Mouse (Mus musculus) embryonic facial prominence, embryonic 15.5 days (tissue): ENCODE measurements around the gene Myom1. TPM values are rescaled to one million over a fixed set of nuclear protein-coding genes. Genes with fewer than 3 reads are reported as not detected.

Experiments
- ATAC-seq: fragments of 200-750 bp; cut with Nextera tagmentation; 2 replicates; pipeline ENCODE4 v1.8.0; 2017; ENCODE audit warnings: low read depth, moderate TSS enrichment; ENCODE audit not compliant: insufficient number of reproducible peaks, low FRiP score, low TSS enrichment
- H3K27ac ChIP-seq: fragments of 300-500 bp; sonication (generic); replicated peaks from 2 replicates; pipeline ENCODE4 v1.5.1; 2015; ENCODE audit warnings: mild to moderate bottlenecking, inconsistent platforms
- H3K27me3 ChIP-seq: fragments of 300-500 bp; sonication (generic); 2 replicates; pipeline ENCODE4 v1.6.1; 2015; ENCODE audit warnings: inconsistent platforms
- H3K36me3 ChIP-seq: fragments of 300-500 bp; sonication (generic); 2 replicates; pipeline ENCODE4 v1.6.1; 2015; ENCODE audit warnings: mild to moderate bottlenecking, inconsistent platforms
- H3K4me1 ChIP-seq: fragments of 300-500 bp; sonication (generic); 2 replicates; pipeline ENCODE4 v1.6.1; 2015; ENCODE audit warnings: inconsistent platforms
- H3K4me2 ChIP-seq: fragments of 300-500 bp; sonication (generic); replicated peaks from 2 replicates; pipeline ENCODE4 v1.6.1; 2015; ENCODE audit warnings: mild to moderate bottlenecking, inconsistent platforms
- H3K4me3 ChIP-seq: fragments of 300-500 bp; sonication (generic); replicated peaks from 2 replicates; pipeline ENCODE4 v1.5.1; 2015; ENCODE audit warnings: mild to moderate bottlenecking, inconsistent platforms
- H3K9ac ChIP-seq: fragments of 300-500 bp; sonication (generic); 2 replicates; pipeline ENCODE4 v1.6.1; 2015; ENCODE audit warnings: inconsistent platforms
- H3K9me3 ChIP-seq: fragments of 300-500 bp; sonication (generic); replicated peaks from 2 replicates; pipeline ENCODE4 v1.6.1; 2016; ENCODE audit warnings: inconsistent platforms
- WGBS: fragments of 180-500 bp; shearing (Covaris S2); methylation state at CpG from one replicate; pipeline ENCODE4 v1.1.7; 2015; 5-methylcytosine and 5-hydroxymethylcytosine counted together
- polyA plus RNA-seq: library from polyadenylated mRNA; unstranded; fragments of >200 nt; fragmentation: Nextera tagmentation; extraction: Ambion mirVana; gene quantifications from 2 replicates; pipeline ENCODE4 v1.2.1, GENCODE M21; 2015

Myom1 gene
- polyA plus RNA-seq, 1 experiment from 2014 or later, result 22.9 TPM

DNA sequence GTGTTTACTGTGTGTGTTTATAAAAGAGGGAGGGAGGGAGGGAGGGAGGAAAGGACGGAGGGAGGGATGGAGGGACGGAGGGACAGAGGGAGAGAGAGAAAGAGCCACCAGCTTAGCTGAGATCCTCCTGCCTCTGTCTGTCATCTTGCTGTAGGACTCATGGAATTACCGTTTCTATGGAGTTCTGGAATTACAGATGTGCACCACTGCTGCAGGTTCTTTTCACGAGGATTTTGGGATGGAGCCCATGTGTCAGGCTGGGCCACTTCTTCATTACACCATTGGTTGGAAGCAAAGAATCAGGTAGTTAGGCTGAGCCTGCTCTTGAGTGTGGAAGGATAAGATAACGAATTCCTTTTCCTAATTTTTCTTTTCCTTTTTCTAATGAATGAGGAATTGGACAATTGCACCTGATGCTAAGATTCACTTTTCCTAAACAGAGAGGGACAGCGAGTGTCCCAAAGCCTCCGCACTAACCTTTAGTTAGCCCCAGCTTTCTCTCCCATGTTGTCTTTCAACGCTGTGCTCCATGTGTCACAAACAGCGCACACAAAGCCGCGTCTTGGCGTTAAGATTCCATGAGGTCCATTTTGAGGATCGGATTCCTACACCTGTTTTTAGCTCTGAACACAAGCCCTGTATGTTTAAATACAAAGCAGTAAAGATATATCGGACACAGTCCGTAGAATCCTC lies 16.3 kb downstream of the Myom1 start:
- H3K4me2 ChIP-seq, result no peak overlapping the region
- H3K4me3 ChIP-seq, result no peak overlapping the region
- H3K36me3 ChIP-seq, result no peaks in the 10 kb centered on the region
- 76% methylated on average over 15 of the region's 15 CpGs for WGBS
- no peaks in the 10 kb centered on the region for H3K27me3 ChIP-seq
- no peaks in the 10 kb centered on the region for H3K9me3 ChIP-seq
- peaks cover 12% of the 10 kb centered on the region; the same call in 1 of the 2 replicates for H3K4me1 ChIP-seq
- 0 out of 2 replicates have a peak, but pooled peaks have one; percentile 35 for ATAC-seq
- H3K9ac ChIP-seq, result no peak overlapping the region
- no peak overlapping the region for H3K27ac ChIP-seq

GRCm38 (mm10) chr17:71019309-71019655 lies 16.8 kb downstream of the Myom1 start:
- Histone ChIP-seq H3K4me2 (no peak overlapping the region), H3K9ac (no peak overlapping the region), H3K4me3 (0 out of 2 replicates have a peak overlapping the region, but pooled peaks have one; percentile 2), H3K36me3 (no peaks in the 10 kb centered on the region), H3K27me3 (no peaks in the 10 kb centered on the region), H3K4me1 (peaks cover 12% of the 10 kb centered on the region; the same call in 1 of the 2 replicates), H3K27ac (peak overlapping the region; percentile 61), H3K9me3 (no peaks in the 10 kb centered on the region)
- 48% methylated on average over 6 of the region's 6 CpGs for WGBS
- 0 out of 2 replicates have a peak, but pooled peaks have one; percentile 37 for ATAC-seq

DNA sequence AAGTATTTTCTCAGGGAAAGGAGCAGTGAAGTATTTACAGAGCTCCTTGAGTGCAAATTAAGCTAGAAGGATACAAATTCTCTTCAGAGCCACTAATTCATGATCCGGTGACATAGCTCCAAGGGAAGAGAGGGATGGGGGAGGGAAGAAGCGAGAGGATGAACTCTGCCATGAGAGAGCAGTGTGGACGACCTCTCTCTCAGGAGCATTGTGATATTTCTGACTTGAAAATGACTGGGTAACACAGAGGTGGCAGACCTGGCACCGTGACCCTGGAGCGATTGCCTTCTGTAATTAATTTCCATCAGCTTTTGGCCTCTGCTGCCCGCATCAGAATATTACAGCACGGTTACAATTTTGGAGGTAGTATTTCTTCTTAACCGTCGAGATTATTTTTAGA lies 17.4 kb downstream of the Myom1 start:
- Histone ChIP-seq H3K27ac (peak overlapping the region; percentile 61), H3K9ac (no peak overlapping the region), H3K4me1 (peaks cover 12% of the 10 kb centered on the region; the same call in 1 of the 2 replicates), H3K4me3 (0 out of 2 replicates have a peak overlapping the region, but pooled peaks have one; percentile 2), H3K27me3 (no peaks in the 10 kb centered on the region), H3K9me3 (no peaks in the 10 kb centered on the region), H3K4me2 (no peak overlapping the region), H3K36me3 (no peaks in the 10 kb centered on the region)
- 52% methylated on average over 9 of the region's 9 CpGs for WGBS
- no peak for ATAC-seq

- Histone ChIP-seq H3K27ac (no peak overlapping the region; the same call in 1 of the 2 replicates), H3K27me3 (no peaks in the 10 kb centered on the region), H3K36me3 (no peaks in the 10 kb centered on the region), H3K4me1 (peaks cover 12% of the 10 kb centered on the region; the same call in 1 of the 2 replicates), H3K4me3 (no peak overlapping the region), H3K9me3 (no peaks in the 10 kb centered on the region), H3K4me2 (no peak overlapping the region), H3K9ac (no peak overlapping the region)
- no peak for ATAC-seq
- WGBS, result 80% methylated on average over 13 of the region's 13 CpGs
Observed at GRCm38 (mm10) chr17:71022841-71023240, 20.4 kb downstream of the Myom1 start.

DNA sequence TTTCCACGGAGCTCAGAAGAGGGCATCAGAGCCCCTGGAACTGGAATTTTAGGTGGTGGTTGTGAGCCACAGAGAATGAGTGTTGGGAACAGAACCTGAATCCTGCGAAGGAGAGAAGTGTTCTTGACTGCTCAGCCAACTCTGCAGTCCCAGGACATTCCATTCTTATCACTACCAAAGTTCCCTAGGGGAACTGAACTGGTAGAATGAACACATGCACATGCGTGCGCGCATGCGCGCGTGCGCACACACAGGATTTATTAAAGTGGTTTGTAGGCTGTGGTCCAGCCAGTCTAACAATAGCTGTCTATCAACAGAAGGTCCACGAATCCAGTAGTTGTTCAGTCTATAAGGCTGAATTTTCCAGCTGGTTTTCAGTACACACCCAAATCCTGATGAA lies 21.6 kb downstream of the Myom1 start:
- no peak overlapping the region for H3K4me2 ChIP-seq
- no peak overlapping the region for H3K9ac ChIP-seq
- H3K4me1 ChIP-seq, result peaks cover 12% of the 10 kb centered on the region; the same call in 1 of the 2 replicates
- H3K9me3 ChIP-seq, result no peaks in the 10 kb centered on the region
- no peak overlapping the region for H3K27ac ChIP-seq
- H3K4me3 ChIP-seq, result no peak overlapping the region
- no peaks in the 10 kb centered on the region for H3K27me3 ChIP-seq
- ATAC-seq, result no peak
- H3K36me3 ChIP-seq, result no peaks in the 10 kb centered on the region
- 88% methylated on average over 10 of the region's 10 CpGs for WGBS

- 81% methylated on average over 8 of the region's 8 CpGs for WGBS
- no peak overlapping the region for H3K4me3 ChIP-seq
Observed at GRCm38 (mm10) chr17:71025922-71026321, 23.5 kb downstream of the Myom1 start.

DNA sequence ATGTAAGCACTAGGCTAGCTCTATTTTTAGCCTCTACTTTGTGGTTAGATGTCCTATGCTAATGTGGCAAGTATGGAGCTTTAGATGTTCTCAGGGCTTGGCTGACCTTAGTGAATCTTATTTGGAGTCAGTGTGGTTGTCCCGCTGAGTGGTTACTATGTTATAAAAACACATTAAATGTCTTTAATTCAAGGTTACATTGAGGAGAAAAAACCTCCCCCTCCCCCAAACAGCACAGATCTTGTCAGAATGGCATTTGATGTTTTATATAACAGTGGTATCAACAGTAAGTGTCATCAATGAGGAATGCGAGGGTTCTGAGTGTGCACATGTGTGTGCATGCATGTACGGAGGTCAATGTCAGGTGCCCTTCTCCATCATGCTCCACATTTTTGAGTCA lies 24.8 kb downstream of the Myom1 start:
- 0 out of 2 replicates have a peak, but pooled peaks cover 5% of the 10 kb centered on the region for H3K4me1 ChIP-seq
- no peak for ATAC-seq
- no peak overlapping the region for H3K4me2 ChIP-seq
- no peaks in the 10 kb centered on the region for H3K36me3 ChIP-seq
- H3K9me3 ChIP-seq, result no peaks in the 10 kb centered on the region
- H3K4me3 ChIP-seq, result no peak overlapping the region
- no peak overlapping the region for H3K27ac ChIP-seq
- WGBS, result 91% methylated on average over 3 of the region's 3 CpGs
- H3K27me3 ChIP-seq, result no peaks in the 10 kb centered on the region
- no peak overlapping the region for H3K9ac ChIP-seq

More at GRCm38 (mm10) chr17:71025922-71026321, 23.5 kb downstream of the Myom1 start:
- Histone ChIP-seq H3K9ac (no peak overlapping the region), H3K4me1 (0 out of 2 replicates have a peak, but pooled peaks cover 5% of the 10 kb centered on the region), H3K4me2 (no peak overlapping the region), H3K36me3 (no peaks in the 10 kb centered on the region), H3K9me3 (no peaks in the 10 kb centered on the region), H3K27me3 (no peaks in the 10 kb centered on the region), H3K27ac (no peak overlapping the region)
- no peak for ATAC-seq

DNA sequence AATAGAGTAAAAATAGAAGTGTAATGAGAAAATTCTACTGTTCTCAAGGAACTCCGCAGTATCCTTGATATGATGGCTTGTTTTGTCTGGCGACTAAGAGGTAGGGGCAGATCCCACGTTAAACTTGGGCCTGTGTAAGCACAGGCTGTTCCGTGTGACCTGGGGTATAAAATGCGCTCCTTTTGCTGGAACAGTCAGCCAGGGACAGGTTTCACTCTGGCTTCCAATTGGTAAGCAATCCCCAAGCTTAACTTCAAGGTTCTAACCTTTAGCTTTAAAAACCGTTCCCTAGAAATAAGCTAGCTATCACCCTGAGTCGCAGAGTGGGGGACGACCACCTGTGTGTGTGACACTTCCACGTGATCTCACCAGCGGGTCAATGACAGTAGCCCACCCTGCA lies 30.3 kb downstream of the Myom1 start:
- Histone ChIP-seq H3K9ac (no peak overlapping the region), H3K27me3 (no peaks in the 10 kb centered on the region), H3K36me3 (no peaks in the 10 kb centered on the region), H3K9me3 (no peaks in the 10 kb centered on the region), H3K4me2 (no peak overlapping the region), H3K4me3 (no peak overlapping the region), H3K4me1 (no peaks in the 10 kb centered on the region), H3K27ac (no peak overlapping the region)
- 84% methylated on average over 10 of the region's 10 CpGs for WGBS
- no peak for ATAC-seq

DNA sequence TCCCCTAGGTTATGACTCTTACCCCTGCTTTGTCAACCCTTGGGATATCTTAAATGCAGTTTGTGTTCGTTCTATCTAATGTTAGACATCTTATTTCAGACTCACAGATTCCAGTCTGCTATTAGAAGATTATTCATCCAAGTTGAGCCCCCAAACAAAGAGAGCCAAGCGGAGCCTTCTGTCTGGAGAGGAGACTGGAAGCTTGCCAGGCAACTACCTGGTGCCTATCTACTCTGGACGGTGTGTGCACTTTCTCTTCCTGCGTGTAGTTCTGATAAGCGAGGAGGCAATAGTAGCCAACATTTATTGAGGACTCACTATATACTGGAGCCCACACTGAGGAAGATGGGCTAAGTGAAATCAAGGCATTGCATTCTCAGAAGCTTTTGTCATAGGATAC lies 32.0 kb downstream of the Myom1 start:
- H3K27me3 ChIP-seq, result no peaks in the 10 kb centered on the region
- WGBS, result 75% methylated on average over 5 of the region's 5 CpGs
- no peaks in the 10 kb centered on the region for H3K4me1 ChIP-seq
- H3K9ac ChIP-seq, result no peak overlapping the region
- H3K27ac ChIP-seq, result no peak overlapping the region
- H3K4me3 ChIP-seq, result no peak overlapping the region
- H3K4me2 ChIP-seq, result no peak overlapping the region
- ATAC-seq, result no peak
- no peaks in the 10 kb centered on the region for H3K9me3 ChIP-seq
- no peaks in the 10 kb centered on the region for H3K36me3 ChIP-seq

DNA sequence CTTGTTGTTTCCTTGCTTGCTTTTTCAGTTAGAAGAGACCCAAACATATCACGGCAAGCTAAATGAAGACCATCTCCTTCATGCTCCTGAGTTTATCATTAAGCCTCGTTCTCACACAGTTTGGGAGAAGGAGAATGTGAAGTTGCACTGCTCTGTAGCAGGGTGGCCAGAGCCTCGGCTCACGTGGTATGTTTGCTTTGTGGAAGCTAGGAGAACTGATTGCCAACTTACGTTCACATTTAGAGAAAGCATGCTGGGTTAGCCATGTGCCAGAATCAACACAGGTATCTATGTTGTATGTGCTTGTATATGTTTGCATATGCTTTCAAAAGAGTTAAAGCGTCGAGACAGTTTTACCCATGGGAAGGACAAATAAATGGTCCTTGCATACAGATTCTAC lies 34.8 kb downstream of the Myom1 start:
- Histone ChIP-seq H3K27me3 (no peaks in the 10 kb centered on the region), H3K4me1 (no peaks in the 10 kb centered on the region), H3K9ac (no peak overlapping the region), H3K9me3 (no peaks in the 10 kb centered on the region), H3K27ac (no peak overlapping the region), H3K36me3 (no peaks in the 10 kb centered on the region), H3K4me3 (no peak overlapping the region), H3K4me2 (no peak overlapping the region)
- 87% methylated on average over 7 of the region's 7 CpGs for WGBS
- ATAC-seq, result no peak

- Histone ChIP-seq H3K4me2 (no peak overlapping the region), H3K27me3 (no peaks in the 10 kb centered on the region), H3K4me3 (no peak overlapping the region), H3K36me3 (no peaks in the 10 kb centered on the region), H3K9ac (no peak overlapping the region), H3K4me1 (no peaks in the 10 kb centered on the region), H3K27ac (no peak overlapping the region), H3K9me3 (no peaks in the 10 kb centered on the region)
- peak; percentile 70 for ATAC-seq
- WGBS, result 74% methylated on average over 5 of the region's 5 CpGs
Observed at GRCm38 (mm10) chr17:71038812-71039211, 36.4 kb downstream of the Myom1 start.
